ENCODE assay signal across 8 mouse cellular contexts in genomic region chr2:85061107-85061541, GRCm38 (mm10). TPM values are rescaled to one million over a fixed set of nuclear protein-coding genes. Genes with fewer than 3 reads are reported as not detected.
DNase-seq lines count a peak whose midpoint lies in the region; ATAC-seq lines count a peak whose summit lies in the region.

No protein-coding gene starts in this region.

- no peak for ATAC-seq in embryonic facial prominence, embryonic 15.5 days (ENCODE audit: insufficient number of reproducible peaks, low FRiP score, low TSS enrichment, low read depth)
- ATAC-seq in intestine, embryonic 15.5 days, result peak; percentile 62
- ATAC-seq in liver, embryonic 16.5 days (ENCODE audit: low read depth), result peak; percentile 53

- DNase-seq in thymus, postnatal 4 days, result peak; percentile 12
- DNase-seq in thymus, adult 18-20 months, result no peak
- DNase-seq in right cerebral cortex, postnatal 25 days, result no peak
- DNase-seq in cerebellum, postnatal 36 days, result no peak
- no peak for DNase-seq in thymus, postnatal 14 days

- H3K4me3 ChIP-seq in embryonic facial prominence, embryonic 15.5 days (replicated peaks), result peak overlapping the region; percentile 43
- H3K4me3 ChIP-seq in intestine, embryonic 15.5 days (replicated peaks), result peak overlapping the region; percentile 39
- peak overlapping the region; percentile 59 for H3K4me3 ChIP-seq in liver, embryonic 16.5 days (ENCODE audit: low read depth, low read length)

- H3K27ac ChIP-seq in embryonic facial prominence, embryonic 15.5 days (replicated peaks), result peak overlapping the region; percentile 79
- peak overlapping the region; percentile 18; the same call in 1 of the 2 replicates for H3K27ac ChIP-seq in intestine, embryonic 15.5 days
- H3K27ac ChIP-seq in liver, embryonic 16.5 days (ENCODE audit: low read length), result peak overlapping the region; percentile 63

- H3K4me2 ChIP-seq in embryonic facial prominence, embryonic 15.5 days (replicated peaks), result peak overlapping the region; percentile 52
- H3K4me2 ChIP-seq in intestine, embryonic 15.5 days (replicated peaks), result peak overlapping the region; percentile 69
- H3K4me2 ChIP-seq in liver, embryonic 16.5 days (ENCODE audit: low read depth, low read length), result peak overlapping the region; percentile 53

- 0 out of 2 replicates have a peak overlapping the region, but pooled peaks have one; percentile 15 for H3K9ac ChIP-seq in embryonic facial prominence, embryonic 15.5 days
- peak overlapping the region; percentile 50 for H3K9ac ChIP-seq in intestine, embryonic 15.5 days
- peak overlapping the region; percentile 50; the same call in 1 of the 2 replicates for H3K9ac ChIP-seq in liver, embryonic 16.5 days (ENCODE audit: low read depth, low read length)

- no peaks in the 10 kb centered on the region for H3K27me3 ChIP-seq in embryonic facial prominence, embryonic 15.5 days
- no peaks in the 10 kb centered on the region for H3K27me3 ChIP-seq in intestine, embryonic 15.5 days (replicated peaks)
- H3K27me3 ChIP-seq in liver, embryonic 16.5 days (ENCODE audit: control insufficient read depth, insufficient read depth, low read depth, low read length), result no peaks in the 10 kb centered on the region

- H3K4me1 ChIP-seq in embryonic facial prominence, embryonic 15.5 days, result peaks cover 31% of the 10 kb centered on the region
- H3K4me1 ChIP-seq in intestine, embryonic 15.5 days (replicated peaks), result peaks cover 15% of the 10 kb centered on the region
- H3K4me1 ChIP-seq in liver, embryonic 16.5 days (ENCODE audit: control insufficient read depth, low read depth, low read length), result no peaks in the 10 kb centered on the region; the same call in 1 of the 2 replicates

- no peaks in the 10 kb centered on the region for H3K9me3 ChIP-seq in embryonic facial prominence, embryonic 15.5 days (replicated peaks)
- H3K9me3 ChIP-seq in intestine, embryonic 15.5 days, result no peaks in the 10 kb centered on the region
- no peaks in the 10 kb centered on the region for H3K9me3 ChIP-seq in liver, embryonic 16.5 days (replicated peaks; ENCODE audit: control insufficient read depth, low read length)

- WGBS in embryonic facial prominence, embryonic 15.5 days, result 29% methylated on average over 10 of the region's 10 CpGs
- WGBS in intestine, embryonic 15.5 days, result 16% methylated on average over 10 of the region's 10 CpGs
- WGBS in liver, embryonic 16.5 days (ENCODE audit: insufficient replicate concordance), result 29% methylated on average over 10 of the region's 10 CpGs

- peaks cover 75% of the 10 kb centered on the region for H3K36me3 ChIP-seq in embryonic facial prominence, embryonic 15.5 days
- H3K36me3 ChIP-seq in intestine, embryonic 15.5 days, result peaks cover 38% of the 10 kb centered on the region
- no peaks in the 10 kb centered on the region for H3K36me3 ChIP-seq in liver, embryonic 16.5 days (ENCODE audit: control insufficient read depth, insufficient read depth)

RNA-seq across cellular contexts. Expression of gene Tnks1bp1, which starts 13.3 kb away (rescaled TPM):
- polyA plus RNA-seq in embryonic facial prominence, embryonic 15.5 days (2015; fragmentation: Nextera tagmentation; extraction: Ambion mirVana), result 63.8 and 68.0 TPM in 2 replicates
- 35.2 and 35.5 TPM in 2 replicates for polyA plus RNA-seq in intestine, embryonic 15.5 days (2015; fragmentation: Nextera tagmentation; extraction: Ambion mirVana)
- 5.4 and 6.4 TPM in 2 replicates for polyA plus RNA-seq in liver, embryonic 16.5 days (2015; fragmentation: Nextera tagmentation; extraction: Ambion mirVana)

RNA-seq across cellular contexts. Expression of gene P2rx3, which starts 23.9 kb away (rescaled TPM):
- 1.2 and 1.7 TPM in 2 replicates for polyA plus RNA-seq in embryonic facial prominence, embryonic 15.5 days (2015; fragmentation: Nextera tagmentation; extraction: Ambion mirVana)
- 1.0 and 1.4 TPM in 2 replicates for polyA plus RNA-seq in intestine, embryonic 15.5 days (2015; fragmentation: Nextera tagmentation; extraction: Ambion mirVana)
- 0.46 and 0.55 TPM in 2 replicates for polyA plus RNA-seq in liver, embryonic 16.5 days (2015; fragmentation: Nextera tagmentation; extraction: Ambion mirVana)

RNA-seq across cellular contexts. Expression of gene Ssrp1, which starts 24.1 kb away (rescaled TPM):
- polyA plus RNA-seq in embryonic facial prominence, embryonic 15.5 days (2015; fragmentation: Nextera tagmentation; extraction: Ambion mirVana), result 236 and 250 TPM in 2 replicates
- polyA plus RNA-seq in intestine, embryonic 15.5 days (2015; fragmentation: Nextera tagmentation; extraction: Ambion mirVana), result 256 and 258 TPM in 2 replicates
- polyA plus RNA-seq in liver, embryonic 16.5 days (2015; fragmentation: Nextera tagmentation; extraction: Ambion mirVana), result 127 and 134 TPM in 2 replicates

Comparison
In these comparisons a context has a peak if more than half of its experiments do, and no peak if none do; other contexts are left out.
1. H3K27ac ChIP-seq: peak in every context shown above with its lines; median percentile 79 in embryonic facial prominence, embryonic 15.5 days; 63 in liver, embryonic 16.5 days; 18 in intestine, embryonic 15.5 days.